Mouse (Mus musculus) lung, postnatal 36 days (tissue): Measurements from ENCODE around the gene Dnaaf5.

Source experiments
- DNase-seq: peaks from one replicate; pipeline ENCODE4 v3.0.0; 2022; ENCODE audit warnings: mixed read lengths

Gene Dnaaf5

GRCm38 (mm10) chr5:139199995-139200769, 50.2 kb downstream of the Dnaaf5 start, which contains the start of gene Sun1:
Gene Sun1, plus strand, starts transcription at chr5:139200637.
- DNase-seq = peak; percentile 98

- no peak for DNase-seq
Measured at GRCm38 (mm10) chr5:139200770-139201569, 50.9 kb downstream of the Dnaaf5 start.

- no peak for DNase-seq
Measured at GRCm38 (mm10) chr5:139202127-139202526, 52.1 kb downstream of the Dnaaf5 start.

GRCm38 (mm10) chr5:139203312-139203711, 53.3 kb downstream of the Dnaaf5 start:
- no peak for DNase-seq

- no peak for DNase-seq
Measured at GRCm38 (mm10) chr5:139206081-139206480, 56.1 kb downstream of the Dnaaf5 start.

- DNase-seq = no peak
Measured at GRCm38 (mm10) chr5:139206525-139206924, 56.5 kb downstream of the Dnaaf5 start.

- no peak for DNase-seq
Measured at GRCm38 (mm10) chr5:139208183-139208582, 58.2 kb downstream of the Dnaaf5 start.

GRCm38 (mm10) chr5:139208871-139209684, 59.1 kb downstream of the Dnaaf5 start:
- no peak for DNase-seq

- no peak for DNase-seq
Measured at GRCm38 (mm10) chr5:139209685-139210026, 59.6 kb downstream of the Dnaaf5 start.

- peak; percentile 34 for DNase-seq
Measured at GRCm38 (mm10) chr5:139211737-139212385, 61.8 kb downstream of the Dnaaf5 start.

- no peak for DNase-seq
Measured at GRCm38 (mm10) chr5:139214298-139214697, 64.3 kb downstream of the Dnaaf5 start.

GRCm38 (mm10) chr5:139215184-139215583, 65.2 kb downstream of the Dnaaf5 start:
- no peak for DNase-seq

- no peak for DNase-seq
Measured at GRCm38 (mm10) chr5:139216121-139216520, 66.1 kb downstream of the Dnaaf5 start.

GRCm38 (mm10) chr5:139216774-139217173, 66.8 kb downstream of the Dnaaf5 start:
- DNase-seq = no peak

- peak; percentile 53 for DNase-seq
Measured at GRCm38 (mm10) chr5:139220006-139220515, 70.0 kb downstream of the Dnaaf5 start.

- DNase-seq = peak; percentile 72
Measured at GRCm38 (mm10) chr5:139220610-139221009, 70.6 kb downstream of the Dnaaf5 start.

GRCm38 (mm10) chr5:139223331-139223730, 73.3 kb downstream of the Dnaaf5 start:
- DNase-seq = no peak

- DNase-seq = no peak
Measured at GRCm38 (mm10) chr5:139227236-139227635, 77.2 kb downstream of the Dnaaf5 start.

- DNase-seq = no peak
Measured at GRCm38 (mm10) chr5:139227645-139228044, 77.6 kb downstream of the Dnaaf5 start.

GRCm38 (mm10) chr5:139228318-139228717, 78.3 kb downstream of the Dnaaf5 start:
- DNase-seq = no peak

GRCm38 (mm10) chr5:139229716-139230115, 79.7 kb downstream of the Dnaaf5 start:
- no peak for DNase-seq

- no peak for DNase-seq
Measured at GRCm38 (mm10) chr5:139232083-139232482, 82.1 kb downstream of the Dnaaf5 start.
